Mouse (Mus musculus) CH12.LX (cell line): ENCODE results near the gene Cables2. TPM values are rescaled to one million over a fixed set of nuclear protein-coding genes. Genes with fewer than 3 reads are reported as not detected.

Source experiments
- DNase-seq: peaks from one replicate; pipeline ENCODE4 v3.0.0-alpha.2; 2013; ENCODE audit errors: extremely low read depth
- H3K27ac ChIP-seq: 2 replicates; pipeline ENCODE4 v1.5.1; 2012; ENCODE audit warnings: low read depth, mild to moderate bottlenecking, control low read depth, moderate library complexity; ENCODE audit not compliant: insufficient read depth
- H3K27me3 ChIP-seq: replicated peaks from 2 replicates; pipeline ENCODE3; 2012; ENCODE audit warnings: inconsistent platforms
- H3K36me3 ChIP-seq, 2 experiments: replicated peaks in 1 of 2; 2 replicates each; pipeline versions ENCODE3 to v1.6.1; 2012; ENCODE audit warnings: inconsistent platforms in 1 of 2, low read length in 1 of 2, mild to moderate bottlenecking in 1 of 2, mixed read lengths in 1 of 2, moderate library complexity in 1 of 2; ENCODE audit not compliant: control insufficient read depth in 1 of 2, insufficient read depth in 1 of 2
- H3K4me1 ChIP-seq, 2 experiments: 2 replicates each; pipeline ENCODE4 v1.6.1; 2012; ENCODE audit warnings: inconsistent platforms in 1 of 2, moderate library complexity in 1 of 2; ENCODE audit not compliant: insufficient read depth in 2 of 2, control insufficient read depth in 1 of 2
- H3K4me2 ChIP-seq: 2 replicates; pipeline ENCODE4 v1.6.1; 2012; ENCODE audit warnings: low read depth, mild to moderate bottlenecking, control low read depth; ENCODE audit not compliant: poor library complexity, insufficient read depth, severe bottlenecking
- H3K4me3 ChIP-seq, 3 experiments: fragments of 150-350 bp in 1 of 3; sonication (generic) in 1 of 3; replicated peaks in 1 of 3; 2 replicates each; pipeline versions ENCODE3 to v1.5.1; 2011 to 2012; ENCODE audit warnings: low read depth in 2 of 3, low read length in 2 of 3, mild to moderate bottlenecking in 2 of 3, moderate library complexity in 2 of 3, control low read depth in 1 of 3, improper control_type of control experiment in 1 of 3, inconsistent platforms in 1 of 3, mixed read lengths in 1 of 3; ENCODE audit not compliant: poor library complexity in 1 of 3
- H3K79me2 ChIP-seq: replicated peaks from 2 replicates; pipeline ENCODE4 v1.6.1; 2012; ENCODE audit warnings: mild to moderate bottlenecking, moderate library complexity; ENCODE audit not compliant: control insufficient read depth, poor library complexity, insufficient read depth, severe bottlenecking; ENCODE audit errors: extremely low read depth
- H3K9ac ChIP-seq: 2 replicates; pipeline ENCODE4 v1.6.1; 2012; ENCODE audit warnings: low read depth, mild to moderate bottlenecking, control low read depth, moderate library complexity; ENCODE audit not compliant: insufficient read depth
- H3K9me3 ChIP-seq: replicated peaks from 2 replicates; pipeline ENCODE3; 2012; ENCODE audit warnings: low read length, inconsistent platforms, mixed read lengths
- CHD2 ChIP-seq: IDR thresholded peaks from 2 replicates; pipeline ENCODE4 v1.6.1; 2011; ENCODE audit warnings: low read length, improper control_type of control experiment
- E2F4 ChIP-seq: IDR thresholded peaks from 2 replicates; pipeline ENCODE4 v1.6.1; 2011; ENCODE audit warnings: low read depth, low read length, improper control_type of control experiment; ENCODE audit not compliant: insufficient replicate concordance
- ELF1 ChIP-seq: IDR thresholded peaks from 2 replicates; pipeline ENCODE4 v1.6.1; 2014; ENCODE audit warnings: low read depth, mild to moderate bottlenecking, inconsistent platforms, low read length, improper control_type of control experiment
- EP300 ChIP-seq: IDR thresholded peaks from 2 replicates; pipeline ENCODE4 v1.6.1; 2011; ENCODE audit warnings: low read length, improper control_type of control experiment
- ETS1 ChIP-seq: conservative IDR thresholded peaks from 2 replicates; pipeline ENCODE4 v1.6.1; 2012; ENCODE audit warnings: low read depth, mild to moderate bottlenecking, inconsistent platforms, low read length, improper control_type of control experiment, moderate library complexity
- GABPA ChIP-seq: IDR thresholded peaks from 2 replicates; pipeline ENCODE4 v1.6.1; 2012; ENCODE audit warnings: low read depth, low read length, improper control_type of control experiment, inconsistent platforms; ENCODE audit not compliant: insufficient replicate concordance
- HCFC1 ChIP-seq: IDR thresholded peaks from 2 replicates; pipeline ENCODE4 v1.6.1; 2012; ENCODE audit warnings: low read depth, mild to moderate bottlenecking, inconsistent platforms, low read length, improper control_type of control experiment
- JUND ChIP-seq: conservative IDR thresholded peaks from 2 replicates; pipeline ENCODE4 v1.6.1; 2011; ENCODE audit warnings: low read depth, low read length, improper control_type of control experiment
- KAT2A ChIP-seq: IDR thresholded peaks from 2 replicates; pipeline ENCODE4 v1.6.1; 2012; ENCODE audit warnings: low read length, improper control_type of control experiment, inconsistent platforms; ENCODE audit not compliant: insufficient replicate concordance
- MAFK ChIP-seq: IDR thresholded peaks from 2 replicates; pipeline ENCODE4 v1.6.1; 2011; ENCODE audit warnings: low read length, improper control_type of control experiment; ENCODE audit not compliant: insufficient replicate concordance
- MAX ChIP-seq: IDR thresholded peaks from 2 replicates; pipeline ENCODE4 v1.6.1; 2011; ENCODE audit warnings: low read length, improper control_type of control experiment
- MAZ ChIP-seq: IDR thresholded peaks from 2 replicates; pipeline ENCODE4 v1.6.1; 2012; ENCODE audit warnings: low read depth, mild to moderate bottlenecking, inconsistent platforms, low read length, improper control_type of control experiment, moderate library complexity
- MEF2A ChIP-seq: IDR thresholded peaks from 2 replicates; pipeline ENCODE4 v1.6.1; 2014; ENCODE audit warnings: low read depth, mild to moderate bottlenecking, inconsistent platforms, low read length, improper control_type of control experiment, borderline replicate concordance
- MXI1 ChIP-seq: IDR thresholded peaks from 2 replicates; pipeline ENCODE4 v1.6.1; 2011; ENCODE audit warnings: mild to moderate bottlenecking, low read depth, low read length, improper control_type of control experiment
- NELFE ChIP-seq: IDR thresholded peaks from 2 replicates; pipeline ENCODE4 v1.6.1; 2011; ENCODE audit warnings: low read depth, low read length, improper control_type of control experiment
- NRF1 ChIP-seq: IDR thresholded peaks from 2 replicates; pipeline ENCODE4 v1.6.1; 2014; ENCODE audit warnings: low read depth, mild to moderate bottlenecking, inconsistent platforms, low read length, improper control_type of control experiment, moderate library complexity
- POLR2A ChIP-seq: IDR thresholded peaks from 2 replicates; pipeline ENCODE4 v1.6.1; 2011; ENCODE audit warnings: low read depth, mild to moderate bottlenecking, improper control_type of control experiment, low read length
- RAD21 ChIP-seq: IDR thresholded peaks from 2 replicates; pipeline ENCODE4 v1.6.1; 2011; ENCODE audit warnings: low read depth, mild to moderate bottlenecking, low read length, improper control_type of control experiment, moderate library complexity
- TCF12 ChIP-seq: IDR thresholded peaks from 2 replicates; pipeline ENCODE4 v1.6.1; 2014; ENCODE audit warnings: low read depth, mild to moderate bottlenecking, inconsistent platforms, low read length, improper control_type of control experiment
- UBTF ChIP-seq: IDR thresholded peaks from 2 replicates; pipeline ENCODE4 v1.6.1; 2012; ENCODE audit warnings: low read depth, mild to moderate bottlenecking, inconsistent platforms, low read length, improper control_type of control experiment, moderate library complexity
- USF2 ChIP-seq: conservative IDR thresholded peaks from 2 replicates; pipeline ENCODE4 v1.6.1; 2011; ENCODE audit warnings: low read depth, low read length, improper control_type of control experiment
- ZMIZ1 ChIP-seq: IDR thresholded peaks from 2 replicates; pipeline ENCODE4 v1.6.1; 2012; ENCODE audit warnings: low read depth, mild to moderate bottlenecking, inconsistent platforms, low read length, improper control_type of control experiment
- dilution Hi-C: fragments of 300-500 bp; cut with MboI; formaldehyde crosslinking; loops from 2 replicates; pipeline ENCODE4 v1.14.3; 2020; ENCODE audit warnings: low sequenced_read_pairs; ENCODE audit not compliant: extremely low pct_unique_long_range_greater_than_20kb, extremely low pct_ligation_motif_present
- in situ Hi-C: fragments of 300-500 bp; cut with MboI; formaldehyde crosslinking; loops from 3 replicates; pipeline ENCODE4 v1.14.3; 2019; ENCODE audit warnings: low sequenced_read_pairs, low pct_ligation_motif_present, low pct_unique_long_range_greater_than_20kb, mixed read lengths
- polyA plus RNA-seq: library from polyadenylated mRNA; unstranded; fragments of >175 nt; gene quantifications from 2 replicates; pipeline ENCODE4 v1.2.1, GENCODE M21; 2012; ENCODE audit warnings: low read depth; ENCODE audit not compliant: insufficient read length
- total RNA-seq, 2 experiments: library from RNA; depleted of rRNA; stranded (reverse); fragments of 300-350 nt in 1 of 2; fragments of >200 nt in 1 of 2; gene quantifications; 2 replicates each; pipeline ENCODE4 v1.2.3; 2012 to 2014

Gene Cables2
- 16.9 and 17.2 TPM in 2 replicates for total RNA-seq (2012; rRNA removed)
- total RNA-seq (2014; rRNA removed), result 13.0 and 13.3 TPM in 2 replicates
- 24.5 and 29.9 TPM in 2 replicates for polyA plus RNA-seq

DNA sequence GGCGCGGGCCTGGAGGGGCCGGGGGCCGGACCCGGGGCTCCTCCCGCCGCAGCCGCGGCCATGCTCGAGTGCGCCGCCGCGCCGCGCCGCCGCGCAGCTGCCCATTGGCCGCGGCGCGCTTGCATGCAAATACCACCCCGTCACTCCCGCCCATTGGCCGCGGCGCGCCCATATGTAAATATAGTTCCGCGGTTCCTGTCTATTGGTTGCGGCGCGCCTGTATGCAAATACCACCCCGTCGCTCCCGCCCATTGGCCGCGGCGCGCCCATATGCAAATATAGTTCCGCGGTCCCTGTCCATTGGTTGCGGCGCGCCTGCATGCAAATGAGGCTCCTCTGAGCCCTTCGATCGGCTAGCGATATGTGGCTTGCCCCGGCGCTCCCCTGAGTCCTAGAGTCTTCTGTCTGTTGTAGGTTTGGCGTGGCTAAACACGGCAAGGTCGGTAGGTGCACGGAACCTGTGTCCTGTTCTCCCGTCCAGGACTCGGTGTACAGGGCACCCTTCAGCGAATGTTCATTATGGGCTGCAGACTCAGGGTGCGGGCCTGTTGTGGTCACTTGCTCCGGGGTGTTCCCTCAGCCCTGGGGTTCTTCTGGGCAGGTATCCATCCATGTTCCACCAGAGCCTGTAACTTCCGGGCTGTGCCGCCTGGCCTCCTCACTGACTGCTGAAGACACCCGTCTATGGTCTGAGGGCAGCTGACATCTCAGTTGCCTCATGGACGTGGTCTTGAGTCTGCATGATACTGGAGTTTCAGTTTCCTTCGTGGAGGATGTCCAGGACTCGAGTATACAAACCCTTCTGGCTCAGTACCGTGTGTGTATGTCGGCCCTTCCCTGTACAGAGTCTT lies at the start of gene Cables2:
Cables2 (minus strand) TSS at position 103 of the 851 bp plus-strand sequence.
- peaks cover 26 to 53% of the 10 kb centered on the region in 2 experiments for H3K4me1 ChIP-seq
- peak within 1 kb of the TSS; percentile 52 for H3K4me2 ChIP-seq
- H3K27me3 ChIP-seq, result peaks cover 45% of the 10 kb centered on the region
- peak; percentile 97 for DNase-seq
- dilution Hi-C loops (no loop called here), in situ Hi-C loops (loop anchor here (5.0 to 10.0 kb wide), 2 partner anchors 69 to 301 kb away; no protein-coding TSS in a partner anchor)
- H3K9me3 ChIP-seq, result no peaks in the 10 kb centered on the region
- H3K36me3 ChIP-seq, result peaks cover 4 to 10% of the 10 kb centered on the region in 2 experiments
- peak within 1 kb of the TSS; percentile 6; the same call in 1 of the 2 replicates for H3K27ac ChIP-seq
- TF ChIP-seq RAD21, result no peak
- peak; percentile 59; the same call in 1 of the 2 replicates for TF ChIP-seq POLR2A
- TF ChIP-seq ELF1, result peak; percentile 57
- no peak for TF ChIP-seq MAX
- peak; percentile 80 for TF ChIP-seq NRF1
- TF ChIP-seq MAZ, result no peak
- TF ChIP-seq ZMIZ1, result no peak
- 0 out of 2 replicates have a peak, but pooled peaks have one; percentile 5 for TF ChIP-seq MEF2A
- TF ChIP-seq KAT2A, result no peak
- TF ChIP-seq HCFC1, result peak; percentile 29; the same call in 1 of the 2 replicates
- TF ChIP-seq EP300, result peak; percentile 87
- TF ChIP-seq CHD2, result peak; percentile 79
- peak; percentile 66 for TF ChIP-seq TCF12
- H3K9ac ChIP-seq, result peak within 1 kb of the TSS; percentile 85
- peak within 1 kb of the TSS; percentile 73 to 81 (median 77) for H3K4me3 ChIP-seq
- 0 out of 2 replicates have a peak, but pooled peaks cover 6% of the 10 kb centered on the region for H3K79me2 ChIP-seq

DNA sequence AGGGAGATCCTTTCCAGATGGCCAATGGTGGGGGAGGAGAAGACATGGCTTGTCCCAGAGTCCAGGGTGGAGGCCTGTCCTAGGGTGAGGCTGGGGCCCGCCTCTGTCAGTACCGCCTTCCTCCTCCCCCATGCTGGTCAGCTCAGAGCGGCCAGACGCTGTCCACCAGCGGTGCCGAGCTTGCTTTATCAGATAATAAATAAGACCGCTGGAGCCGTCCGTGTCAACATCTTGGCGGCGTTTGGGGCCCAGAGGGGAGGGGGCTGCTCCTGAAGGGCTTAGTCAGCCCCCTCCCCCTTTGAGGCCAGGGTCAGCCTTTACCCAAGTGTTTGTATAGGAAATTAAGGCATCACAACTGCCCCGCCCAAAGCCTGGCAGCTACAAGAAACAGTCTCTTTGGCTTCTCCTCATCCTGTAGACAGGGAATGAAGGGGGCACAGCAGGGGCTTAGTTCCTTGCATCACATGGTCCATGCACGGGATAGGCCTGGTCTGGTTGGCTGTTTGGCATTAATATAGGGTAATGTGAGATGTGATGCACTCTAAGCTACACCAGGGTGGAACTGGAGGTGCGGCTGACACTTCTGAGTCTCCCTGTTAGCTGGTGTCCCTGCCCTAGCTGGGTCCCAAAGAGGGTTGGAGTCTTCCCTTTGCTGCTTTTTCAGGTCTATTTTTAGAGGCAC lies 49.5 kb upstream of the Cables2 start:
- H3K4me2 ChIP-seq, result no peak overlapping the region
- H3K9ac ChIP-seq, result no peak overlapping the region
- H3K79me2 ChIP-seq, result no peaks in the 10 kb centered on the region
- peaks cover 0 to 3% of the 10 kb centered on the region in 2 experiments; a peak in 1 of 4 replicates for H3K4me1 ChIP-seq
- no peak for TF ChIP-seq USF2
- TF ChIP-seq NELFE, result no peak
- TF ChIP-seq UBTF, result no peak
- TF ChIP-seq ETS1, result no peak
- TF ChIP-seq JUND, result no peak
- TF ChIP-seq ZMIZ1, result no peak
- TF ChIP-seq GABPA, result no peak
- no peak for TF ChIP-seq MAX
- no peak for TF ChIP-seq MAZ
- TF ChIP-seq EP300, result no peak
- no peak for TF ChIP-seq POLR2A
- TF ChIP-seq E2F4, result no peak
- TF ChIP-seq TCF12, result no peak
- TF ChIP-seq MAFK, result no peak
- no peak for TF ChIP-seq MXI1
- H3K27ac ChIP-seq, result no peak overlapping the region
- no peaks in the 10 kb centered on the region for H3K9me3 ChIP-seq
- in situ Hi-C loops (no loop called here), dilution Hi-C loops (no loop called here)
- peaks cover 74% of the 10 kb centered on the region for H3K27me3 ChIP-seq
- no peak for DNase-seq
- no peak overlapping the region for H3K4me3 ChIP-seq
- no peaks in the 10 kb centered on the region for H3K36me3 ChIP-seq
